Mouse (Mus musculus): Measurements from ENCODE around the gene Gm27021. TPM values are rescaled to one million over a fixed set of nuclear protein-coding genes. Genes with fewer than 3 reads are reported as not detected.

The Gm27021 gene
- polyA plus RNA-seq, 1 experiment from 2014 or later, result 1.9 TPM

GRCm38 (mm10) chr8:120697154-120697978 is 29.5 kb upstream of the Gm27021 start:
- H3K4me1 ChIP-seq (replicated peaks; ENCODE audit: control insufficient read depth, insufficient read depth, low read length), result peaks cover 14% of the 10 kb centered on the region
- H3K4me2 ChIP-seq (replicated peaks; ENCODE audit: low read depth), result no peak overlapping the region
- H3K9me3 ChIP-seq (ENCODE audit: control insufficient read depth), result no peaks in the 10 kb centered on the region
- H3K27ac ChIP-seq (ENCODE audit: low read depth, low read length), result peak overlapping the region; percentile 28; the same call in 1 of the 2 replicates
- H3K9ac ChIP-seq (ENCODE audit: low read depth, low read length), result no peak overlapping the region
- H3K36me3 ChIP-seq (ENCODE audit: control insufficient read depth, insufficient read depth), result no peaks in the 10 kb centered on the region
- 44% methylated on average over 17 of the region's 17 CpGs for WGBS
- TF ChIP-seq CTCF (IDR thresholded peaks at IDR 0.05; ENCODE audit: low read depth), result no peak
- H3K4me3 ChIP-seq (ENCODE audit: low read depth, low read length), result no peak overlapping the region
- H3K27me3 ChIP-seq (replicated peaks; ENCODE audit: control insufficient read depth, insufficient read depth, low read length), result no peaks in the 10 kb centered on the region
- ATAC-seq, result no peak

- ATAC-seq, result no peak
- H3K27ac ChIP-seq (ENCODE audit: low read depth, low read length), result no peak overlapping the region; the same call in 1 of the 2 replicates
- WGBS, result 58% methylated on average over 13 of the region's 13 CpGs
- no peaks in the 10 kb centered on the region for H3K9me3 ChIP-seq (ENCODE audit: control insufficient read depth)
- H3K27me3 ChIP-seq (replicated peaks; ENCODE audit: control insufficient read depth, insufficient read depth, low read length), result no peaks in the 10 kb centered on the region
- no peak for TF ChIP-seq CTCF (IDR thresholded peaks at IDR 0.05; ENCODE audit: low read depth)
- H3K4me1 ChIP-seq (replicated peaks; ENCODE audit: control insufficient read depth, insufficient read depth, low read length), result peaks cover 14% of the 10 kb centered on the region
- H3K4me2 ChIP-seq (replicated peaks; ENCODE audit: low read depth), result no peak overlapping the region
- no peak overlapping the region for H3K4me3 ChIP-seq (ENCODE audit: low read depth, low read length)
- no peak overlapping the region for H3K9ac ChIP-seq (ENCODE audit: low read depth, low read length)
- H3K36me3 ChIP-seq (ENCODE audit: control insufficient read depth, insufficient read depth), result no peaks in the 10 kb centered on the region
These were observed 28.7 kb upstream of the Gm27021 start for GRCm38 (mm10) chr8:120696401-120697153.

- Histone ChIP-seq H3K36me3 (ENCODE audit: control insufficient read depth, insufficient read depth) (no peaks in the 10 kb centered on the region), H3K27me3 (replicated peaks; ENCODE audit: control insufficient read depth, insufficient read depth, low read length) (no peaks in the 10 kb centered on the region), H3K4me2 (replicated peaks; ENCODE audit: low read depth) (peak overlapping the region; percentile 55), H3K9me3 (ENCODE audit: control insufficient read depth) (no peaks in the 10 kb centered on the region), H3K4me1 (replicated peaks; ENCODE audit: control insufficient read depth, insufficient read depth, low read length) (peaks cover 11% of the 10 kb centered on the region; the same call in 1 of the 2 replicates), H3K9ac (ENCODE audit: low read depth, low read length) (no peak overlapping the region), H3K4me3 (ENCODE audit: low read depth, low read length) (peak overlapping the region; percentile 13; the same call in 1 of the 2 replicates), H3K27ac (ENCODE audit: low read depth, low read length) (peak overlapping the region; percentile 68; the same call in 1 of the 2 replicates)
- whole genome bisulfite sequencing, result 10% methylated on average over 22 of the region's 22 CpGs
- TF ChIP-seq CTCF (IDR thresholded peaks at IDR 0.05; ENCODE audit: low read depth), result no peak
- ATAC-seq, result peak; percentile 72
These were observed 26.1 kb upstream of the Gm27021 start for GRCm38 (mm10) chr8:120693861-120694493.

GRCm38 (mm10) chr8:120692934-120693333 is 25.1 kb upstream of the Gm27021 start:
- 43% methylated on average over 4 of the region's 4 CpGs for WGBS
- peaks cover 11% of the 10 kb centered on the region; the same call in 1 of the 2 replicates for H3K4me1 ChIP-seq (replicated peaks; ENCODE audit: control insufficient read depth, insufficient read depth, low read length)
- peak; percentile 42 for TF ChIP-seq CTCF (IDR thresholded peaks at IDR 0.05; ENCODE audit: low read depth)
- H3K27ac ChIP-seq (ENCODE audit: low read depth, low read length), result peak overlapping the region; percentile 29; the same call in 1 of the 2 replicates
- H3K36me3 ChIP-seq (ENCODE audit: control insufficient read depth, insufficient read depth), result no peaks in the 10 kb centered on the region
- H3K9ac ChIP-seq (ENCODE audit: low read depth, low read length), result no peak overlapping the region
- no peak overlapping the region for H3K4me2 ChIP-seq (replicated peaks; ENCODE audit: low read depth)
- no peak for ATAC-seq
- H3K9me3 ChIP-seq (ENCODE audit: control insufficient read depth), result no peaks in the 10 kb centered on the region
- no peaks in the 10 kb centered on the region for H3K27me3 ChIP-seq (replicated peaks; ENCODE audit: control insufficient read depth, insufficient read depth, low read length)
- no peak overlapping the region for H3K4me3 ChIP-seq (ENCODE audit: low read depth, low read length)

- TF ChIP-seq CTCF (IDR thresholded peaks at IDR 0.05; ENCODE audit: low read depth), result no peak
- Histone ChIP-seq H3K27me3 (replicated peaks; ENCODE audit: control insufficient read depth, insufficient read depth, low read length) (no peaks in the 10 kb centered on the region), H3K9me3 (ENCODE audit: control insufficient read depth) (no peaks in the 10 kb centered on the region), H3K4me1 (replicated peaks; ENCODE audit: control insufficient read depth, insufficient read depth, low read length) (peaks cover 19% of the 10 kb centered on the region), H3K4me2 (replicated peaks; ENCODE audit: low read depth) (no peak overlapping the region), H3K27ac (ENCODE audit: low read depth, low read length) (no peak overlapping the region), H3K4me3 (ENCODE audit: low read depth, low read length) (no peak overlapping the region), H3K9ac (ENCODE audit: low read depth, low read length) (no peak overlapping the region), H3K36me3 (ENCODE audit: control insufficient read depth, insufficient read depth) (no peaks in the 10 kb centered on the region)
- 92% methylated on average over 7 of the region's 7 CpGs for WGBS
- ATAC-seq, result no peak
These were observed 20.6 kb upstream of the Gm27021 start for GRCm38 (mm10) chr8:120688511-120688910.

GRCm38 (mm10) chr8:120687786-120688185 is 19.9 kb upstream of the Gm27021 start:
- Histone ChIP-seq H3K9me3 (ENCODE audit: control insufficient read depth) (no peaks in the 10 kb centered on the region), H3K27me3 (replicated peaks; ENCODE audit: control insufficient read depth, insufficient read depth, low read length) (no peaks in the 10 kb centered on the region), H3K36me3 (ENCODE audit: control insufficient read depth, insufficient read depth) (no peaks in the 10 kb centered on the region), H3K27ac (ENCODE audit: low read depth, low read length) (no peak overlapping the region), H3K9ac (ENCODE audit: low read depth, low read length) (no peak overlapping the region), H3K4me2 (replicated peaks; ENCODE audit: low read depth) (no peak overlapping the region), H3K4me1 (replicated peaks; ENCODE audit: control insufficient read depth, insufficient read depth, low read length) (peaks cover 19% of the 10 kb centered on the region), H3K4me3 (ENCODE audit: low read depth, low read length) (no peak overlapping the region)
- ATAC-seq, result no peak
- TF ChIP-seq CTCF (IDR thresholded peaks at IDR 0.05; ENCODE audit: low read depth), result no peak
- 71% methylated on average over 8 of the region's 8 CpGs for WGBS

Measured in intestine, postnatal 0 days (tissue).